Mouse (Mus musculus) liver, adult 2 months (tissue): ENCODE data around the gene Il1rn. TPM values are rescaled to one million over a fixed set of nuclear protein-coding genes. Genes with fewer than 3 reads are reported as not detected.

Source experiments
- DNase-seq: peaks from one replicate; pipeline ENCODE4 v3.0.0-alpha.2; 2011; ENCODE audit warnings: low read depth, low spot score; ENCODE audit errors: extremely low read depth
- H3K27ac ChIP-seq: fragments of 200-500 bp; replicated peaks from 2 replicates; pipeline ENCODE4 v1.5.1; 2012; ENCODE audit warnings: low read depth, mild to moderate bottlenecking, control low read depth, inconsistent platforms, low read length; ENCODE audit not compliant: insufficient read depth
- H3K27me3 ChIP-seq: fragments of 200-500 bp; 2 replicates; pipeline ENCODE4 v1.6.1; 2012; ENCODE audit warnings: mild to moderate bottlenecking, moderate library complexity, low read length, inconsistent platforms; ENCODE audit not compliant: control insufficient read depth, insufficient read depth
- H3K36me3 ChIP-seq: fragments of 200-500 bp; 2 replicates; pipeline ENCODE4 v1.6.1; 2012; ENCODE audit warnings: low read length, inconsistent platforms; ENCODE audit not compliant: control insufficient read depth, insufficient read depth
- H3K4me1 ChIP-seq: fragments of 200-500 bp; 2 replicates; pipeline ENCODE4 v1.6.1; 2011; ENCODE audit warnings: low read length; ENCODE audit not compliant: control insufficient read depth, insufficient read depth
- H3K4me3 ChIP-seq: fragments of 200-500 bp; 2 replicates; pipeline ENCODE4 v1.5.1; 2011; ENCODE audit warnings: low read depth, mild to moderate bottlenecking, control low read depth, low read length, moderate library complexity; ENCODE audit not compliant: insufficient read depth
- H3K79me2 ChIP-seq: fragments of 200-500 bp; 2 replicates; pipeline ENCODE4 v1.6.1; 2012; ENCODE audit warnings: inconsistent platforms, mild to moderate bottlenecking, low read length, moderate library complexity; ENCODE audit not compliant: control insufficient read depth, insufficient read depth
- H3K9ac ChIP-seq: fragments of 200-500 bp; 2 replicates; pipeline ENCODE4 v1.6.1; 2012; ENCODE audit warnings: low read depth, mild to moderate bottlenecking, control low read depth, inconsistent platforms, low read length
- CTCF ChIP-seq: fragments of 200-500 bp; IDR thresholded peaks from 2 replicates; pipeline ENCODE4 v1.5.1; 2011; ENCODE audit warnings: low read depth, low read length, control low read depth
- POLR2A ChIP-seq: fragments of 200-500 bp; IDR thresholded peaks from 2 replicates; pipeline ENCODE4 v1.6.1; 2011; ENCODE audit warnings: low read length, control low read depth; ENCODE audit not compliant: insufficient read depth; ENCODE audit errors: extremely low read depth
- WGBS: fragments of 180-500 bp; shearing (Covaris S2); methylation state at CpG from one replicate; pipeline ENCODE4 v1.1.7; 2018; 5-methylcytosine and 5-hydroxymethylcytosine counted together
- polyA plus RNA-seq: library from polyadenylated mRNA; depleted of rRNA; stranded (reverse); fragments of >200 nt; gene quantifications from 2 replicates; pipeline ENCODE4 v1.2.3, GENCODE M21; 2012; rRNA removed
- total RNA-seq: library from RNA; depleted of rRNA; stranded (reverse); fragments of >200 nt; gene quantifications from 2 replicates; pipeline ENCODE4 v1.2.3, GENCODE M21; 2014; rRNA removed

The Il1rn gene
- total and polyA plus RNA-seq, 2 experiments = 1.5 to 10.8 TPM

- WGBS = 81% methylated on average over 2 of the region's 2 CpGs
- Histone ChIP-seq H3K79me2 (no peaks in the 10 kb centered on the region), H3K4me1 (no peaks in the 10 kb centered on the region), H3K27me3 (no peaks in the 10 kb centered on the region), H3K9ac (no peak overlapping the region), H3K36me3 (no peaks in the 10 kb centered on the region), H3K27ac (no peak overlapping the region), H3K4me3 (no peak overlapping the region)
- no peak for DNase-seq
- no peak for TF ChIP-seq CTCF
- no peak for TF ChIP-seq POLR2A
Observed at GRCm38 (mm10) chr2:24393251-24393650, 56.6 kb downstream of the Il1rn start.

GRCm38 (mm10) chr2:24397115-24397514, 60.5 kb downstream of the Il1rn start:
- no peak for TF ChIP-seq POLR2A
- TF ChIP-seq CTCF = no peak
- no peak overlapping the region for H3K4me3 ChIP-seq
- WGBS = 54% methylated on average over 2 of the region's 2 CpGs
- no peaks in the 10 kb centered on the region for H3K27me3 ChIP-seq
- no peak overlapping the region for H3K27ac ChIP-seq
- no peaks in the 10 kb centered on the region for H3K79me2 ChIP-seq
- H3K36me3 ChIP-seq = no peaks in the 10 kb centered on the region
- DNase-seq = no peak
- no peak overlapping the region for H3K9ac ChIP-seq
- H3K4me1 ChIP-seq = no peaks in the 10 kb centered on the region

GRCm38 (mm10) chr2:24400711-24401110, 64.1 kb downstream of the Il1rn start:
- TF ChIP-seq POLR2A (no peak), CTCF (no peak)
- no peaks in the 10 kb centered on the region for H3K79me2 ChIP-seq
- H3K4me1 ChIP-seq = no peaks in the 10 kb centered on the region
- WGBS = 87% methylated on average over 3 of the region's 3 CpGs
- no peak overlapping the region for H3K4me3 ChIP-seq
- no peaks in the 10 kb centered on the region for H3K36me3 ChIP-seq
- no peak for DNase-seq
- H3K9ac ChIP-seq = no peak overlapping the region
- H3K27me3 ChIP-seq = no peaks in the 10 kb centered on the region
- no peak overlapping the region for H3K27ac ChIP-seq

Other genes with a start within 250 kb of the Il1rn start
- gene Tbpl2, start 240.3 kb upstream of the Il1rn start, total RNA-seq = not detected in 2 replicates
- not detected in 2 replicates for gene Tbpl2, start 240.3 kb upstream of the Il1rn start, polyA plus RNA-seq
- gene Il1f8, start 183.7 kb upstream of the Il1rn start, total RNA-seq = not detected in 2 replicates
- not detected in 2 replicates for gene Il1f8, start 183.7 kb upstream of the Il1rn start, polyA plus RNA-seq
- gene Il1f9, start 150.4 kb upstream of the Il1rn start, total RNA-seq = 0.18 TPM in 1 of 2 replicates, not detected in the other
- gene Il1f9, start 150.4 kb upstream of the Il1rn start, polyA plus RNA-seq = not detected in 2 replicates
- not detected in 2 replicates for gene Il1f6, start 121.4 kb upstream of the Il1rn start, total RNA-seq
- not detected in 2 replicates for gene Il1f6, start 121.4 kb upstream of the Il1rn start, polyA plus RNA-seq
- gene Il1f5, start 59.9 kb upstream of the Il1rn start, total RNA-seq = not detected in 2 replicates
- not detected in 2 replicates for gene Il1f5, start 59.9 kb upstream of the Il1rn start, polyA plus RNA-seq
- gene Il1f10, start 45.7 kb upstream of the Il1rn start, total RNA-seq = not detected in 2 replicates
- not detected in 2 replicates for gene Il1f10, start 45.7 kb upstream of the Il1rn start, polyA plus RNA-seq
- gene Psd4, start 30.7 kb downstream of the Il1rn start, total RNA-seq = 1.6 and 3.7 TPM in 2 replicates
- 1.5 and 2.1 TPM in 2 replicates for gene Psd4, start 30.7 kb downstream of the Il1rn start, polyA plus RNA-seq
- gene Pax8, start 138.7 kb downstream of the Il1rn start, total RNA-seq = 0.09 TPM in 1 of 2 replicates, not detected in the other
- gene Pax8, start 138.7 kb downstream of the Il1rn start, polyA plus RNA-seq = not detected in 2 replicates